ENCODE assay signal across 8 mouse cellular contexts in the genomic region with DNA sequence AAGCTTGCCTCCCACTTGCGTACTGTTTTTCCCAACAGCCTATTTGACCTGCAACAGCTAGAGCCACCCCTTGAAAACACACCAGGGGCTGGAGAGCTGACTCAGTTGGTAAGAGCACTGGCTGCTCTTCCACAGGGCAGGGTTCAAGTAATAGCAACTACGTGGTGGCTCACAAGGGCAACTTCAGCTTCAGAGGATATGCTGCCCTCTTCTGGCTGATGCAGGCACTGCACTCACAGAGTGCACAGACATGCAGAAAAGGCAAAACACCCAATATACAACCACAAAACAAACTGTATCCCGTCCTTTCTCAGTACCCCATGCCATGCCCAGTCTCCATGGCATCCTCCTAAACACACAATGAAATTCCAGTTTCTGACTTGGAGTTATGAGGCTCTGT. TPM values are rescaled to one million over a fixed set of nuclear protein-coding genes. Genes with fewer than 3 reads are reported as not detected.
DNase-seq lines count a peak whose midpoint lies in the region; ATAC-seq and TF ChIP-seq lines count a peak whose summit lies in the region.

No protein-coding gene starts in this region.

- no peak for ATAC-seq in hindbrain, embryonic 14.5 days (ENCODE audit: low FRiP score)
- ATAC-seq in erythroid progenitor cell, adult 5-6 weeks (replicated peaks; ENCODE audit: low FRiP score, poor library complexity, severe bottlenecking): no peak

- no peak overlapping the region for H3K4me3 ChIP-seq in hindbrain, embryonic 10.5 days
- no peak overlapping the region for H3K4me3 ChIP-seq in hindbrain, embryonic 14.5 days (replicated peaks; ENCODE audit: low read length)
- H3K4me3 ChIP-seq in ES-E14 (ENCODE audit: insufficient read depth in 1 of 2, low read depth in 1 of 2, low read length in 2 of 2, poor library complexity in 1 of 2, severe bottlenecking in 1 of 2): no peak overlapping the region
- H3K4me3 ChIP-seq in small intestine, adult 2 months (ENCODE audit: low read depth, low read length): no peak overlapping the region

- H3K9ac ChIP-seq in hindbrain, embryonic 14.5 days: no peak overlapping the region
- no peak overlapping the region for H3K9ac ChIP-seq in ES-E14 (ENCODE audit: insufficient read depth, low read depth, low read length, poor library complexity, severe bottlenecking)

- peaks cover 53% of the 10 kb centered on the region for H3K4me1 ChIP-seq in hindbrain, embryonic 10.5 days (replicated peaks)
- peaks cover 21% of the 10 kb centered on the region for H3K4me1 ChIP-seq in hindbrain, embryonic 14.5 days (replicated peaks; ENCODE audit: control insufficient read depth, insufficient read depth, low read length)
- no peaks in the 10 kb centered on the region for H3K4me1 ChIP-seq in ES-E14 (ENCODE audit: control insufficient read depth in 2 of 2, insufficient read depth in 2 of 2, low read length in 2 of 2, poor library complexity in 1 of 2)
- peaks cover 3% of the 10 kb centered on the region; the same call in 1 of the 2 replicates for H3K4me1 ChIP-seq in small intestine, adult 2 months (ENCODE audit: control insufficient read depth, insufficient read depth, insufficient read length, low read length)

- in situ Hi-C loops in ES-E14 (cut with MboI; ENCODE audit: low sequenced_read_pairs in 2 of 2, unreplicated experiment in 2 of 2): loop anchor here in 1 of 2 experiments (5.0 kb wide), 1 partner anchor 121 kb away; no protein-coding TSS in a partner anchor

- peak; percentile 39 for DNase-seq in hindbrain, embryonic 10.5 days (ENCODE audit: low spot score)
- no peak for DNase-seq in hindbrain, embryonic 14.5 days (ENCODE audit: low spot score)
- peak; percentile 40 for DNase-seq in 3T3-L1 (ENCODE audit: low read depth, low spot score)
- peak; percentile 52 for DNase-seq in ES-E14 (ENCODE audit: low read depth, low spot score)
- DNase-seq in hindlimb bud, embryonic 11.5 days (ENCODE audit: extremely low spot score, low read depth, low spot score): peak; percentile 10
- DNase-seq in adipocyte (ENCODE audit: low spot score): no peak

- 69% methylated on average over 3 of the region's 3 CpGs for WGBS in hindbrain, embryonic 10.5 days
- WGBS in hindbrain, embryonic 14.5 days: 80% methylated on average over 3 of the region's 3 CpGs
- 96% methylated on average over 3 of the region's 3 CpGs for WGBS in small intestine, adult 2 months

- no peak for TF ChIP-seq POLR2A in small intestine, adult 2 months (IDR thresholded peaks at IDR 0.05; ENCODE audit: low read depth, low read length)

- TF ChIP-seq CTCF in small intestine, adult 2 months (IDR thresholded peaks at IDR 0.05; ENCODE audit: extremely low read depth, insufficient read length, insufficient replicate concordance, low read depth, low read length): peak; percentile 62; the same call in 1 of the 2 replicates

- H3K4me2 ChIP-seq in hindbrain, embryonic 14.5 days (replicated peaks): no peak overlapping the region

- no peak overlapping the region for H3K27ac ChIP-seq in hindbrain, embryonic 10.5 days
- H3K27ac ChIP-seq in hindbrain, embryonic 14.5 days: no peak overlapping the region
- no peak overlapping the region for H3K27ac ChIP-seq in ES-E14 (ENCODE audit: insufficient read depth, low read depth, low read length, poor library complexity, severe bottlenecking)
- H3K27ac ChIP-seq in small intestine, adult 2 months (ENCODE audit: insufficient read depth, low read depth, low read length): no peak overlapping the region

- H3K36me3 ChIP-seq in hindbrain, embryonic 10.5 days: no peaks in the 10 kb centered on the region
- H3K36me3 ChIP-seq in hindbrain, embryonic 14.5 days (replicated peaks; ENCODE audit: control insufficient read depth, insufficient read depth): no peaks in the 10 kb centered on the region
- no peaks in the 10 kb centered on the region for H3K36me3 ChIP-seq in ES-E14 (ENCODE audit: control insufficient read depth, insufficient read depth, low read length, poor library complexity, severe bottlenecking)
- H3K36me3 ChIP-seq in small intestine, adult 2 months (ENCODE audit: control insufficient read depth, insufficient read depth, low read length): peaks cover 21% of the 10 kb centered on the region

- H3K9me3 ChIP-seq in hindbrain, embryonic 10.5 days: no peaks in the 10 kb centered on the region
- H3K9me3 ChIP-seq in hindbrain, embryonic 14.5 days (ENCODE audit: control insufficient read depth, low read length): no peaks in the 10 kb centered on the region
- H3K9me3 ChIP-seq in ES-E14 (ENCODE audit: control insufficient read depth, insufficient read depth, low read depth, low read length): no peaks in the 10 kb centered on the region

- no peaks in the 10 kb centered on the region for H3K27me3 ChIP-seq in hindbrain, embryonic 10.5 days (ENCODE audit: insufficient read depth, poor library complexity, severe bottlenecking)
- H3K27me3 ChIP-seq in hindbrain, embryonic 14.5 days (ENCODE audit: control insufficient read depth, insufficient read depth, low read length): no peaks in the 10 kb centered on the region
- no peaks in the 10 kb centered on the region for H3K27me3 ChIP-seq in small intestine, adult 2 months (ENCODE audit: control insufficient read depth, insufficient read depth, low read length)

TF ChIP-seq in ES-E14, 5 proteins besides CTCF, POLR2A, EP300 and RAD21:
- TF ChIP-seq ZC3H11A (IDR thresholded peaks at IDR 0.05; ENCODE audit: borderline replicate concordance, low read depth, low read length): peak; percentile 91
- TF ChIP-seq HCFC1 (IDR thresholded peaks at IDR 0.05; ENCODE audit: borderline replicate concordance, insufficient read depth, low read length): no peak
TF ChIP-seq in ES-E14: peak in this region for 1.

RNA-seq across cellular contexts. Expression of gene Rph3al, which starts 34.7 kb away (rescaled TPM):
- polyA plus RNA-seq in hindbrain, embryonic 10.5 days (2016; fragmentation: Nextera tagmentation; extraction: Ambion mirVana): 2.1 and 2.4 TPM in 2 replicates
- 2.9 and 3.3 TPM in 2 replicates for polyA plus RNA-seq in hindbrain, embryonic 14.5 days (2014; fragmentation: Nextera tagmentation; extraction: Ambion mirVana)
- 0.69 and 0.71 TPM in 2 replicates for total RNA-seq in ES-E14 (2012; rRNA removed)
- 12.6 and 12.7 TPM in 2 replicates for polyA plus RNA-seq in small intestine, adult 2 months (2012; rRNA removed)
- 6.1 and 7.1 TPM in 2 replicates for total RNA-seq in erythroid progenitor cell, adult 5-6 weeks (2015; ENCODE audit: low replicate concordance)
- 0.98 and 7.4 TPM in 2 replicates for total RNA-seq in erythroid progenitor cell, adult 5-6 weeks (2017; ENCODE audit: low replicate concordance)

Comparison
In these comparisons a context has a peak if more than half of its experiments do, and no peak if none do; other contexts are left out.
1. DNase-seq: peak in hindbrain, embryonic 10.5 days (single experiment), 3T3-L1 (single experiment), ES-E14 (single experiment) and hindlimb bud, embryonic 11.5 days (single experiment); none in hindbrain, embryonic 14.5 days (single experiment) and adipocyte (single experiment).